Mouse (Mus musculus): ENCODE data around the gene Gpr146. TPM values are rescaled to one million over a fixed set of nuclear protein-coding genes. Genes with fewer than 3 reads are reported as not detected.

Gpr146 gene
- polyA plus RNA-seq, 1 experiment from 2014 or later: 24.1 TPM

DNA sequence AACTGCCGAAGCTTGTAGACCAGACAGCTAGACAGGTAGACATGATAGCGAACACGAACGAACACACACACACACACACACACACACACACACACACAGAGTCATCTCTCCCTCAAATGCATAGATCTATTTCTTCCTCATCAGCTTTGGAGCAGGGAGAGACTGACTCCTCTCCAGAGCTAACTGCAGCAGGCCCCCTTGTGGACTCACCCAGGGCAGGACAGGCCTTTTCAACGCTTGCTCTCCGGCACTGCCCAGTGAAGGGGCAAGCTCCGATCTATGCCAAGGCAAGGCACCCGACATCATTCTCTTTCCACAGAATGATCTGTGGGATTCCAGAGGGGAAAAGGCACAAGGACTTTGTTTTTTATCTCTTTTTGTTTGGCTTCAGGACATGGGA is 67.8 kb downstream of the Gpr146 start:
- Histone ChIP-seq H3K27ac (ENCODE audit: low read length) (no peak overlapping the region), H3K4me1 (ENCODE audit: control insufficient read depth, low read depth, low read length) (peaks cover 7% of the 10 kb centered on the region), H3K9me3 (replicated peaks; ENCODE audit: control insufficient read depth, low read length) (no peaks in the 10 kb centered on the region), H3K9ac (ENCODE audit: low read depth, low read length) (no peak overlapping the region), H3K27me3 (ENCODE audit: control insufficient read depth, insufficient read depth, low read depth, low read length) (no peaks in the 10 kb centered on the region), H3K36me3 (ENCODE audit: control insufficient read depth, insufficient read depth) (no peaks in the 10 kb centered on the region), H3K4me3 (ENCODE audit: low read depth, low read length) (no peak overlapping the region), H3K4me2 (ENCODE audit: low read depth, low read length) (no peak overlapping the region)
- no peak for ATAC-seq (ENCODE audit: low read depth)
- 74% methylated on average over 8 of the region's 8 CpGs for WGBS (ENCODE audit: insufficient replicate concordance)

MicroRNAs encoded within 50 kb of the gene (microRNA counts, 519-probe panel; counts per million panel counts)
- 60.7 counts per million for microRNA mmu-miR-339-3p
- 60.7 counts per million for microRNA mmu-miR-339-5p

Small RNA genes lying within 50 kb of the gene (microRNA-seq; reads per million reads assigned to microRNA genes)
- 774 reads per million, percentile 73 among the genes with 10 or more reads in this experiment for gene Mir339

Other genes starting within 250 kb of the Gpr146 start
- 0.80 and 0.96 TPM in 2 replicates for gene Prkar1b, start 227.7 kb upstream of the Gpr146 start, polyA plus RNA-seq (2015; fragmentation: Nextera tagmentation; extraction: Ambion mirVana)
- 1.3 and 2.4 TPM in 2 replicates for gene Dnaaf5, start 227.5 kb upstream of the Gpr146 start, polyA plus RNA-seq (2015; fragmentation: Nextera tagmentation; extraction: Ambion mirVana)
- gene Sun1, start 177.1 kb upstream of the Gpr146 start, polyA plus RNA-seq (2015; fragmentation: Nextera tagmentation; extraction: Ambion mirVana): 19.6 TPM in 2 replicates
- gene Get4, start 125.4 kb upstream of the Gpr146 start, polyA plus RNA-seq (2015; fragmentation: Nextera tagmentation; extraction: Ambion mirVana): 90.0 and 98.0 TPM in 2 replicates
- gene Adap1, start 52.1 kb upstream of the Gpr146 start, polyA plus RNA-seq (2015; fragmentation: Nextera tagmentation; extraction: Ambion mirVana): 1.1 and 1.3 TPM in 2 replicates
- 42.2 and 48.1 TPM in 2 replicates for gene Cox19, start 26.3 kb upstream of the Gpr146 start, polyA plus RNA-seq (2015; fragmentation: Nextera tagmentation; extraction: Ambion mirVana)
- 0.42 TPM in 1 of 2 replicates, not detected in the other for gene Cyp2w1, start 25.1 kb upstream of the Gpr146 start, polyA plus RNA-seq (2015; fragmentation: Nextera tagmentation; extraction: Ambion mirVana)
- 1.2 and 1.6 TPM in 2 replicates for gene C130050O18Rik, start 27.6 kb downstream of the Gpr146 start, polyA plus RNA-seq (2015; fragmentation: Nextera tagmentation; extraction: Ambion mirVana)
- gene Gper1, start 45.5 kb downstream of the Gpr146 start, polyA plus RNA-seq (2015; fragmentation: Nextera tagmentation; extraction: Ambion mirVana): 0.07 and 0.15 TPM in 2 replicates
- gene 3110082I17Rik, start 82.8 kb downstream of the Gpr146 start, polyA plus RNA-seq (2015; fragmentation: Nextera tagmentation; extraction: Ambion mirVana): 10.5 and 10.8 TPM in 2 replicates
- gene Zfand2a, start 106.9 kb downstream of the Gpr146 start, polyA plus RNA-seq (2015; fragmentation: Nextera tagmentation; extraction: Ambion mirVana): 2.3 and 2.7 TPM in 2 replicates
- gene Uncx, start 165.8 kb downstream of the Gpr146 start, polyA plus RNA-seq (2015; fragmentation: Nextera tagmentation; extraction: Ambion mirVana): not detected in 2 replicates